Mouse (Mus musculus): ENCODE data around the gene Rgp1. TPM values are rescaled to one million over a fixed set of nuclear protein-coding genes. Genes with fewer than 3 reads are reported as not detected.
"Not testable (repeated sequence)": the region's sequence is repeated elsewhere in the genome, so short reads cannot be mapped to it uniquely, and the experiment has no call there.

The Rgp1 gene
- polyA plus RNA-seq, 1 experiment, result 37.6 TPM

DNA sequence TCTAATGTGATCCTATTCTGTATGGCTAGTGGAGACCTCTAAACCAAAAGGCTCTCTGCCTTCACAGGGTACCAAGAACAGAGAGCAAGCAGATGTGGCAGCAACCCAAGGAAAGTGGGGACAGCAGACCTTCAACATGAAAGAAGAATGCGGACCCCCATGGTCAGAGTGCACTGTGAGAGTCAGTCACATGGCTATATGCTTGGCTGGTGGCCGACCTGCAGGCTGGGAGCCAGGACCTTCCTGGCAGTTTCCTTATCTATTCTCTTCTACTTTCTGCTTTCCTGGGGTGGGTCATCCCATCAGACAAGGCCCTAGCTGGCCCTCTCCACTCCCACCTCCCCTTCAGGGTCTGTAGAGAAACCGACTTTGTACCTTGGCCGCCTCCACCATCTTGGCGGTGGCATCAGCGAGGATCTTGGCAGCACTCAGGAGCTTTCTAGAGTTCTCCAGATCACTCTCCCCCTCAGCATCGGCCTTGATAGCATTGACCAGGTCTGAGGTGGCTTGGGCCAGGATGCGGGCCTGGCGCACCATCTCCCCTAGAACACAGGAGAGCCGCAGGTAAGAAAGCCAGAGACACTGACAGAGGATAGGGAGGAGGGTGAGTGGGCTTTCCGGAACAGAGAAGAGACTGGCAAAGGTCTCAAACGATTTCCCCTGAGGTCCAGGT lies 32.0 kb upstream of the Rgp1 start:
- Histone ChIP-seq H3K27me3 (ENCODE audit: control insufficient read depth, insufficient read depth, low read length) (no peaks in the 10 kb centered on the region), H3K4me1 (ENCODE audit: control insufficient read depth, insufficient read depth, low read length) (no peaks in the 10 kb centered on the region), H3K4me3 (ENCODE audit: control insufficient read depth, low read depth, low read length) (no peak overlapping the region), H3K36me3 (ENCODE audit: control insufficient read depth, insufficient read depth, low read length) (peaks cover 21% of the 10 kb centered on the region), H3K27ac (ENCODE audit: control insufficient read depth, insufficient read depth, low read depth, low read length) (no peak overlapping the region)
- TF ChIP-seq CTCF (IDR thresholded peaks at IDR 0.05; ENCODE audit: control insufficient read depth, insufficient read depth, insufficient replicate concordance, low read depth, low read length), result no peak
- no peak for TF ChIP-seq POLR2A (IDR thresholded peaks at IDR 0.05; ENCODE audit: control insufficient read depth, low read depth, low read length)

DNA sequence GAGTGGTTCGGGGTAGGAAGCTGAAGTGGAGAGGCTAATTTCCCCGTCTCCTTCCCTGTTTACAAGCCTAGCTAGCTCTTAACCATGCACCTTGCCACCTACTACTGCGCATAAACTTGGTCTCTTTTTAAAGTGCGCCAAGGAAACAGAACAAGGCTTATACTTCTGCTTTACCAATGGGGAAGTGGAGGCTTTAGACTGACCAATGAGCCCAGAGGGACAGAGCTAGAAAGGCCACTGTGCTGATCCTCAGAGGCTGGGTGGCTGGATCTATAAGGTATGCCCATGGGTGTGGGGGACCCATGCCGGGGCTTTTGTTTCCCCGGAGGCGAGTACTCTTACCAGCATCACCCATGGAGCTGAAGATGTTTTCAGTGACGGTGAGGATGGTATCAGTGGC lies 31.4 kb upstream of the Rgp1 start:
- Histone ChIP-seq H3K4me1 (ENCODE audit: control insufficient read depth, insufficient read depth, low read length) (no peaks in the 10 kb centered on the region), H3K27me3 (ENCODE audit: control insufficient read depth, insufficient read depth, low read length) (no peaks in the 10 kb centered on the region), H3K36me3 (ENCODE audit: control insufficient read depth, insufficient read depth, low read length) (peaks cover 21% of the 10 kb centered on the region), H3K27ac (ENCODE audit: control insufficient read depth, insufficient read depth, low read depth, low read length) (no peak overlapping the region), H3K4me3 (ENCODE audit: control insufficient read depth, low read depth, low read length) (no peak overlapping the region)
- no peak for TF ChIP-seq CTCF (IDR thresholded peaks at IDR 0.05; ENCODE audit: control insufficient read depth, insufficient read depth, insufficient replicate concordance, low read depth, low read length)
- TF ChIP-seq POLR2A (IDR thresholded peaks at IDR 0.05; ENCODE audit: control insufficient read depth, low read depth, low read length), result no peak

DNA sequence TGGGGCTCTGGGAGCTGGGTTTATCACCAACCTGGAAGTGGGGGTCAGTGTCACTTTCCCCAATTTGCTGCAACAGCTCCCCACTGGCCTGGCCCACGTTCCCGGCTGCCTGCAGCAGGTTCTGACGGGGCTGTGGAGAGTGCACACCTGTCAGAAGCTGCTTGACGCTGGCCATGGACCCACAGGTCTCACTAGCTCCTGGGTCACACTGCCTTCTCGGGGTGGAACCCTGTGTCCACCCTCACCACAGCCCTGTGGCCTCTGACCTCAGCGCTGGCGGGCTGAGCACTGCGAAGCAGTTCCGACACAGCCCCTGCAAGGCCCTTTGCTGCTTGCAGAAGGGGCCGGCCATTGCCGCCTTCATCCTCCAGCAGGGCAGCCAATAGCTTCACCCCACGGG lies 29.5 kb upstream of the Rgp1 start:
- TF ChIP-seq POLR2A (IDR thresholded peaks at IDR 0.05; ENCODE audit: control insufficient read depth, low read depth, low read length) (no peak), CTCF (IDR thresholded peaks at IDR 0.05; ENCODE audit: control insufficient read depth, insufficient read depth, insufficient replicate concordance, low read depth, low read length) (no peak)
- Histone ChIP-seq H3K27me3 (ENCODE audit: control insufficient read depth, insufficient read depth, low read length) (no peaks in the 10 kb centered on the region), H3K27ac (ENCODE audit: control insufficient read depth, insufficient read depth, low read depth, low read length) (no peak overlapping the region), H3K4me1 (ENCODE audit: control insufficient read depth, insufficient read depth, low read length) (no peaks in the 10 kb centered on the region), H3K36me3 (ENCODE audit: control insufficient read depth, insufficient read depth, low read length) (peaks cover 21% of the 10 kb centered on the region), H3K4me3 (ENCODE audit: control insufficient read depth, low read depth, low read length) (no peak overlapping the region)

DNA sequence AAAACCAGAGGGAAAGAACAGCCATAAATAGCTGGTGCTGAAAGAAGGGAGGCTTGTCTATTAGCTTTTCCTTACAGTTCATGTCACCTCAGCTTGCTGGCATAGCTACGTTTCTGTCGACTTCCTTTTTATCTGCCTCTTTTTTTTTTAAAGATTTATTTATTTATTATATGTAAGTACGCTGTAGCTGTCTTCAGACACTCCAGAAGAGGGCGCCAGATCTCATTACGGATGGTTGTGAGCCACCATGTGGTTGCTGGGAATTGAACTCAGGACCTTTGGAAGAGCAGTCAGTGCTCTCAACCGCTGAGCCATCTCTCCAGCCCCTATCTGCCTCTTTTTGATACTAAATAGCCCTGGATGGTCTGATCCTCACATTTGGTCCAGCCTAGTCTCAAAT lies 26.7 kb upstream of the Rgp1 start:
- H3K36me3 ChIP-seq (ENCODE audit: control insufficient read depth, insufficient read depth, low read length), result peaks cover 10% of the 10 kb centered on the region
- not testable (repeated sequence) for H3K27ac ChIP-seq (ENCODE audit: control insufficient read depth, insufficient read depth, low read depth, low read length); H3K4me3 ChIP-seq (ENCODE audit: control insufficient read depth, low read depth, low read length); H3K4me1 ChIP-seq (ENCODE audit: control insufficient read depth, insufficient read depth, low read length); H3K27me3 ChIP-seq (ENCODE audit: control insufficient read depth, insufficient read depth, low read length)

DNA sequence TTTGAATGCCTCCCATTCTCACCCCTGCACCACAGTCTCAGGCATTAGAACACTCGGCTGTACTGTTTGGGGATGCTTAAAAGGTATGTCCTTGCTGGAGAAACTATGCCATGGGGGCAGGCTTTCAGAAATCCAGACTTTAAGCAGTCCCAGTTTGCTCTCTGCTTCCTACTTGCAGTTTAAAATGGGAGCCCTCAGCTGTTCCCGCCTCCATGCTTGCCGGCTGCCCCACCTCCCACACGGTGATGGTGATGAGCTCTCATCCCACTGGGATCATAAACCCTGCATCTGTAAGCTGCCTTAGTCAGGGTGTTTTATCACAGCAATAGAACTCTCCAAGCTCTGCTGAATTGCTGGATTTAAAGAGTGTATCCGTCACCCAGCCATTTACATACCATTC lies 26.1 kb upstream of the Rgp1 start:
- H3K27ac ChIP-seq (ENCODE audit: control insufficient read depth, insufficient read depth, low read depth, low read length), result no peak overlapping the region
- H3K36me3 ChIP-seq (ENCODE audit: control insufficient read depth, insufficient read depth, low read length), result peaks cover 9% of the 10 kb centered on the region
- TF ChIP-seq POLR2A (IDR thresholded peaks at IDR 0.05; ENCODE audit: control insufficient read depth, low read depth, low read length) (no peak), CTCF (IDR thresholded peaks at IDR 0.05; ENCODE audit: control insufficient read depth, insufficient read depth, insufficient replicate concordance, low read depth, low read length) (no peak)
- no peaks in the 10 kb centered on the region for H3K4me1 ChIP-seq (ENCODE audit: control insufficient read depth, insufficient read depth, low read length)
- H3K27me3 ChIP-seq (ENCODE audit: control insufficient read depth, insufficient read depth, low read length), result no peaks in the 10 kb centered on the region
- H3K4me3 ChIP-seq (ENCODE audit: control insufficient read depth, low read depth, low read length), result no peak overlapping the region

- no peak overlapping the region for H3K4me3 ChIP-seq (ENCODE audit: control insufficient read depth, low read depth, low read length)
Measured at GRCm38 (mm10) chr4:43553891-43554290, 24.6 kb upstream of the Rgp1 start.

DNA sequence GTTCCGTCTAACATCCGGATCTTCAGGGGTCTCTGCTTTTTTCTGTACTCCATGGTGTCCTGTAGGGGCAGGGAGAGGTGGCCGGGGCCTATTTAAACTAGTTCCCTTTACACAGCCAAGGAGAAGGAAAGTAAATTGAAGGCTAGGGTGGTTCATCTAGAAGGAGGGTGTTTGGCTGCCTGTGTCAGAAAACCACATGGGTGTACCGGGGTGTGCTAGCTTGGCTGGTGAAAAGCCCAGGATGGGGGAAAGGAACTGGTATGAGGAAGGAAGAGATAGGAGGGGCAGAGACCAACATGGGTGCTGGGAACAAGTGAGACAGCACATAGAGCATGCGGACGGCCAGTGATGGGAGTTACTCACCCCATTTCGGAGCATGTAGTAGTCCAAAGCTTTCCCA lies 22.6 kb upstream of the Rgp1 start:
- TF ChIP-seq CTCF (IDR thresholded peaks at IDR 0.05; ENCODE audit: control insufficient read depth, insufficient read depth, insufficient replicate concordance, low read depth, low read length), result no peak
- no peak for TF ChIP-seq POLR2A (IDR thresholded peaks at IDR 0.05; ENCODE audit: control insufficient read depth, low read depth, low read length)
- H3K27ac ChIP-seq (ENCODE audit: control insufficient read depth, insufficient read depth, low read depth, low read length), result no peak overlapping the region
- H3K4me1 ChIP-seq (ENCODE audit: control insufficient read depth, insufficient read depth, low read length), result peaks cover 8% of the 10 kb centered on the region
- H3K27me3 ChIP-seq (ENCODE audit: control insufficient read depth, insufficient read depth, low read length), result no peaks in the 10 kb centered on the region
- H3K4me3 ChIP-seq (ENCODE audit: control insufficient read depth, low read depth, low read length), result peak overlapping the region; percentile 58; the same call in 1 of the 2 replicates
- peaks cover 4% of the 10 kb centered on the region for H3K36me3 ChIP-seq (ENCODE audit: control insufficient read depth, insufficient read depth, low read length)

More at GRCm38 (mm10) chr4:43553891-43554290, 24.6 kb upstream of the Rgp1 start:
- Histone ChIP-seq H3K27me3 (ENCODE audit: control insufficient read depth, insufficient read depth, low read length) (no peaks in the 10 kb centered on the region), H3K4me1 (ENCODE audit: control insufficient read depth, insufficient read depth, low read length) (peaks cover 1% of the 10 kb centered on the region; the same call in 1 of the 2 replicates), H3K27ac (ENCODE audit: control insufficient read depth, insufficient read depth, low read depth, low read length) (no peak overlapping the region), H3K36me3 (ENCODE audit: control insufficient read depth, insufficient read depth, low read length) (peaks cover 4% of the 10 kb centered on the region)
- TF ChIP-seq POLR2A (IDR thresholded peaks at IDR 0.05; ENCODE audit: control insufficient read depth, low read depth, low read length) (no peak), CTCF (IDR thresholded peaks at IDR 0.05; ENCODE audit: control insufficient read depth, insufficient read depth, insufficient replicate concordance, low read depth, low read length) (no peak)

All from testis, adult 2 months (tissue).